Mouse (Mus musculus): Measurements from ENCODE around the gene Ube2r2.
A peak's percentile ranks its signal among the peaks of the same experiment; 100 is the strongest.

Gene Ube2r2

GRCm38 (mm10) chr4:41179825-41180725, 44.5 kb downstream of the Ube2r2 start:
- no peak for DNase-seq (ENCODE audit: low spot score in 2 of 2)

DNA sequence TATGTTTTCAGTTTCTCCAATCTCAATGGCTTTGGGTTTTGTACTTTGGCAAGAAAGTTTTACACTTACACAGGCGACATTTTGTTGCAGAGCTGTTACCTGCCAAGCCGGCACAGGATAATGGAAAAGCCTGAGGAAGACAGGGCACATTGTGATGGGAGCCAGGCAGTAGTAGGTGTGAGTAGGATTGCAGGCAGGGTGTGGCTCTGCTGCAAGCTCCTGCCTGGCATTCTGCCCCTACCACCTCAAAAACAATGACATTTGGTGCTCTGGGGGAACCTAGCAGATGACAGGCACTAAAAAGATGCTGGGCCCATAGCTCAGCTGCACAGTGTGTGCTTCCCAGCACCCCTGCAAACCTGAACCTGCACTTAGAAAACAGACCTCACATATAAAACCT, 54.3 kb downstream of the Ube2r2 start:
- no peak for DNase-seq (ENCODE audit: low spot score in 2 of 2)

DNA sequence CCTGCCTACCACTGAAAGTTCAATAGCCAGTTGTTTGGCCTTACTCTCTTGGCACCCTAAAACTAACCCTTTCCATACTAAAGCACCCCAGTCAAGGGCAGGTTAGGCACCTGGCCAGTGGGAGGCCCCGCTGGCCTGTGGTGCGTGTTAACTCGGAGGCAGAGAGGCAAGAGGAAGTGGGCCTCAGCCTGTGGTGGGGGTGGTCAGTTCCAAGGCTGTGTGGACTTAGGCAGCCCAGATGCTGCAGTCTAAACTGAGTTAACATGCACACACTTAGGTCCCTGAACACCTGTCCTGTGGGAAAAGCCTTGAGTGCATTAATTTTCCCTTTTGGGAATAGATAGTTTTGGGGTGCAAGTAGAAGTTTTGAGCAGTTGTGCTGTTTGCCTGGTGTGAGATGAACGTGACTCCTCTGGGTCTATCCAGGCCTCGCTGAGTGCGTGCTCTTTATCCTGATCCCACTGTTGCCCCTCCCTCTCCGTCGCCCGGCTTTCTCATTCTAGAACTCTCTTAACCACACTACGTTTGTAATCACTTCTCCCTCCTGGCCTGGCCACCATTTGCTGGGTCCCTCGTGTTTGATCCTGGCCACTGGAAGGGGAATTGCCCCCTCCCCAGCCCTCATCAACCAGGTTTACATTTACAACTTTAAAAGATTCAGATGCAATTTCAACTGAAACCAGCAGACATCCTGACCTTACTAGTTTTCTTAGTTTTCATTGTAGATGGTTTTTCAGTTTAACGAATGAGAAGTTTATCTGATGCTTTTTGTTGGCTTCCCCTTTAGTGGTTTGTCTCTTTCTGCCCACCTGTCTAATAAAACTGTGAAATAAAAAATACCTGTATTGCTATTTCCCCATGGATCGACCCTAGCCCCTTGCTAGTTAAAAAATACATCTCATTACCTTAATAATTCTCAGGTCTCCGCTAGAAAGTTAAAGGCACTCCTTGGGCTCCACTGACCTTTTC, 57.3 kb downstream of the Ube2r2 start:
- DNase-seq (ENCODE audit: low spot score in 2 of 2) = no peak

- no peak for DNase-seq (ENCODE audit: low spot score in 2 of 2)
Observed at GRCm38 (mm10) chr4:41195328-41195727, 59.8 kb downstream of the Ube2r2 start.

DNA sequence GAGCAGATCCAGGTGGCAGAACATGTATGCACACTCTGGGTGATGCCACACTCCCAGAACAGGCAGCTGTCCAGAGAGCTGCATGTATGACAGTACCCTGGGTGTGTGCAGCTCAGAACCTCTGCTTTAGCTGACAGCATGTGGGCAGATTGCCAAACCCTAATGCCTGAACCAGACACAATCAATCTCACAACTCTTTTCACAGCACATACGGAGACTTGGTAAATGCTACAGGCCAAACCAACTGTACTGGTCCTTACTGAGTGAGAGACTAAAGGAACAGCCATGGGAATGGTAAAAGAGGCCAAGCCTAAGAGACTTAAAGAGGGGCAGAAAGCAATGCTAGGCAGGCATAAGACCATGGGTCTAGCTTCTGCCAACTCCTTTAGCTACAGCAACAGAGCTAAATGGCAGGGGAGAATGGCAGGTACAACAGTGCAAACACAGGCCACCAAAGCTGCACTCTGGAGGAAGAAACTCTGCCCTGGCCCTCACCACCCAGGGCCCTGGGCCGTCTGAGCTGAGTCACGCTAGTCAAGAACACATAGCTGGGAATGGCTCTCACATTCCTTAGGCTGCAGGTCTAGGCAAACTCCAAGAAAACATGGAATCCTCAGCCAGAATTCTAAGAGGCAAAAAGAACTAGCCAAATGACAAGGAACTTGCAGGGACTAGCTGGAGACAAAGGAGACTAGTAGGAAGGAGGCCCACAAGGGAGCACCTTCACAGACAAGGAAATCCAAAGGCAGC, 61.5 kb downstream of the Ube2r2 start:
- DNase-seq (ENCODE audit: low spot score in 2 of 2) = no peak

DNA sequence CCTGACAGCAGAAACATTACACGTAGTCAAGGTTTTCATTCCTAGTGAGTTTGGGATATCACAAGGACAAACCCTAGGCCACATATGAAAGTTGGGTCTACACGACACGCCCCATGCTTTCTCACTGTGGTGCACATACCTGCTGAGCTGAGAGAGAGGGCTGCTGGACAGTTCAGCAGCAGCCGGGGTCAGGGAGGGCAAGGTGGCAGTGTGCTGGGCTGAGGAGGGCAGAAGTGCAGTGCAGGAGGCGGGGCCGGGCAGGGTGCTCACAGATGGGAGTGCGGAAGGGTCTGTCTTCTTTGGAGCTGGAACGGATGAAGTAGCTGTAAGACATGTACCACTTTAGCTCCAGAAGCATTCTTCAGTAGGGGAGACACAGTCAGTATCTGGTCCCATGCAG, 66.6 kb downstream of the Ube2r2 start:
- DNase-seq (ENCODE audit: low spot score in 2 of 2) = no peak

- no peak for DNase-seq (ENCODE audit: low spot score in 2 of 2)
Observed at GRCm38 (mm10) chr4:41205751-41206150, 70.2 kb downstream of the Ube2r2 start.

GRCm38 (mm10) chr4:41208050-41208449, 72.5 kb downstream of the Ube2r2 start:
- no peak for DNase-seq (ENCODE audit: low spot score in 2 of 2)

DNA sequence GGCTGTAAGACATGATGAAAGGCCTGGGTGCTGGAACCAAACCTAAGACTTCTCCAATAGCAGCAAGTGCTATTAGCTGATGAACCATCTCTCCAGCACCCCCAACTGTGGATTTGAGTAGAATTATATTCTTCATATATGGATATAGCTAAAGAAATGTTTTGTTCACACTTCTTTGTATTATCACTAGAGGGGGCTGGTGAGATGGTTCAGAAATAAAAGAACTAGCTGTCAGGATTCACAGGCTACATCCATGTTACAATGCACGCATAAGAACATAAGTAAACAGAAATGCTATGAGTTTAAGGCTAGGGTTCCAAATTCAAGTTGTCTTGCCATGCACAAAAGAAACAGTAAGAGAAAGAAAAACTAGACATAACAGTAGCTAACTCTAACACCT, 89.9 kb downstream of the Ube2r2 start:
- DNase-seq (ENCODE audit: low spot score in 2 of 2) = no peak

DNA sequence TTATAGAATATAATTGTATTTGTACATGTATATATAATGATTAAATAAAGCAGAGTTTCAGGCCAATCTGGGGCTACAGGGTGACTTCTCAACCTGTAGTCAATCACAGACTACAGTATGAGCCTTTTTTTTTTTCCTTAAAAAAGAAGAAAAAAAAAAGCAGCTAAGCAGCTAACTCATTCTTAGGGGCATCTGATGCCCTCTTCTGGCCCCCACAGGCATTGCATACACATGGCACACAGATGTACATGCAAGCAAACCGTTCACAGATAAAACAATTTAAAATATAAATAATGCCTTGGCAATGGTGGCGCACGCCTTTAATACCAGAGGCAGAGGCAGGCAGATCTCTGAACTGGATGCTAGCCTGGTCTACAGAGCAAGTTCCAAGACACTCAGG, 90.8 kb downstream of the Ube2r2 start:
- DNase-seq (ENCODE audit: low spot score in 2 of 2) = peak; percentile 34 to 75

DNA sequence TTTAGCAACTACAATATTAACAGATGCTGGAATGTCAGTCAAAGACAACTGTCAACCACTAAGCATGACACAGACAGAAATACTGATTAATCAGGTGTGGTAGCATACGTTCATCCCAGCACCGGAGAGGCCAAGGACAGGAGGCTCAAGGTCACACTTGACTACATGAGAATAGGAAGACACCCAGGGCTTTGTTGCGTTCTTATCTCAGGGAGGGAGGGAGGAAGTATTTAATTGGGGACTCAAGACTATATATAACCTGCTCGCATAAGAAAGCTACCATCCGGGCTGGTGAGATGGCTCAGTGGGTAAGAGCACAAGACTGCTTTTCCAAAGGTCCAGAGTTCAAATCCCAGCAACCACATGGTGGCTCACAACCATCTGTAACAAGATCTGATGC, 100.1 kb downstream of the Ube2r2 start:
- DNase-seq (ENCODE audit: low spot score in 2 of 2) = no peak

GRCm38 (mm10) chr4:41240916-41241315, 105.4 kb downstream of the Ube2r2 start:
- DNase-seq (ENCODE audit: low spot score in 2 of 2) = no peak

Measured in spleen, postnatal 10 days (tissue).